Comparison of ENCODE assay signal across 23 mouse cellular contexts in the genomic region with DNA sequence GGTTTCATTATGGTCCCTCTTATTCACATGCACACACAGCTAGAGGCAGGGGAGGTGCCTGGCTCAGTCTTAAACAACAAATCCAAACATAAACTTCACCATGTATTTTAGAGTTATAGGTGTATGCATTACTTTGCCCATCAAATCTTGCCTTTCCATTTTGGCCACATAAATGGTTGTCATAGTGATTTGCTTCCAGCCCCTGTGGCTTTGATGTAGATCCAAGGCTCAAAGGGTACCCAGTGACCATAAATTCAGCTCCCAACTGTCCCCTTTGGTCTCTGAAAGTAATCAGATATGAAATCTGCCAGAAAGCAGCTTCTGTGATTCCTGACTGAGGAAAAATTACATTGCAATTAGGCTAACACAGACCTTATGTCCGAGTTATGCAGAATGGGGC.
DNase-seq lines count a peak whose midpoint lies in the region; ATAC-seq lines count a peak whose summit lies in the region.
"Had no signal": no experiment of that assay in that cellular context is flagged by ENCODE, and none has a peak within 500 bp of the region (broad histone marks: within the 10 kb centered on the region; RNA-seq: fewer than 3 reads in every experiment).

No protein-coding gene starts in this region.

- H3K27ac ChIP-seq in intestine, embryonic 14.5 days (ENCODE audit: low read depth): no peak overlapping the region
- no peak overlapping the region for H3K27ac ChIP-seq in intestine, embryonic 16.5 days (ENCODE audit: low read length)
- no peak overlapping the region for H3K27ac ChIP-seq in embryonic facial prominence, embryonic 13.5 days
- no peak overlapping the region for H3K27ac ChIP-seq in forebrain, embryonic 12.5 days
- H3K27ac ChIP-seq: embryonic facial prominence, embryonic 15.5 days; forebrain, embryonic 15.5 days; hindbrain, embryonic 10.5 days; hindbrain, embryonic 13.5 days had no signal

- H3K4me1 ChIP-seq in intestine, embryonic 14.5 days (replicated peaks; ENCODE audit: control insufficient read depth, insufficient read depth, low read length): no peaks in the 10 kb centered on the region
- no peaks in the 10 kb centered on the region for H3K4me1 ChIP-seq in intestine, embryonic 16.5 days (ENCODE audit: control insufficient read depth, insufficient read depth, low read length)
- peaks cover 5% of the 10 kb centered on the region for H3K4me1 ChIP-seq in embryonic facial prominence, embryonic 13.5 days
- H3K4me1 ChIP-seq in forebrain, embryonic 12.5 days: peaks cover 8% of the 10 kb centered on the region
- H3K4me1 ChIP-seq: embryonic facial prominence, embryonic 15.5 days had no signal

- 70% methylated on average over 1 of the region's 1 CpGs for WGBS in intestine, embryonic 14.5 days
- 65% methylated on average over 1 of the region's 1 CpGs for WGBS in intestine, embryonic 16.5 days
- 36% methylated on average over 1 of the region's 1 CpGs for WGBS in embryonic facial prominence, embryonic 13.5 days
- 89% methylated on average over 1 of the region's 1 CpGs for WGBS in forebrain, embryonic 12.5 days

- no peaks in the 10 kb centered on the region for H3K36me3 ChIP-seq in intestine, embryonic 14.5 days (ENCODE audit: control insufficient read depth, insufficient read depth, low read length)
- no peaks in the 10 kb centered on the region for H3K36me3 ChIP-seq in intestine, embryonic 16.5 days (ENCODE audit: control insufficient read depth, insufficient read depth, low read length)
- H3K36me3 ChIP-seq in embryonic facial prominence, embryonic 13.5 days: no peaks in the 10 kb centered on the region
- H3K36me3 ChIP-seq in forebrain, embryonic 12.5 days (replicated peaks): no peaks in the 10 kb centered on the region
- H3K36me3 ChIP-seq: embryonic facial prominence, embryonic 15.5 days; forebrain, embryonic 15.5 days; hindbrain, embryonic 10.5 days; hindbrain, embryonic 13.5 days had no signal

- no peak overlapping the region for H3K4me3 ChIP-seq in intestine, embryonic 14.5 days (ENCODE audit: low read depth, low read length)
- H3K4me3 ChIP-seq in intestine, embryonic 16.5 days (ENCODE audit: low read length): no peak overlapping the region
- H3K4me3 ChIP-seq in embryonic facial prominence, embryonic 13.5 days: no peak overlapping the region
- H3K4me3 ChIP-seq in forebrain, embryonic 12.5 days (replicated peaks): no peak overlapping the region
- H3K4me3 ChIP-seq: embryonic facial prominence, embryonic 15.5 days; forebrain, embryonic 15.5 days; hindbrain, embryonic 10.5 days; hindbrain, embryonic 13.5 days had no signal

- H3K4me2 ChIP-seq in intestine, embryonic 14.5 days (ENCODE audit: low read length): no peak overlapping the region
- H3K4me2 ChIP-seq in intestine, embryonic 16.5 days (ENCODE audit: low read depth, low read length): no peak overlapping the region
- H3K4me2 ChIP-seq in embryonic facial prominence, embryonic 13.5 days: 0 out of 2 replicates have a peak overlapping the region, but pooled peaks have one; percentile 9
- H3K4me2 ChIP-seq in forebrain, embryonic 12.5 days: no peak overlapping the region
- H3K4me2 ChIP-seq: embryonic facial prominence, embryonic 15.5 days; forebrain, embryonic 15.5 days; heart, embryonic 11.5 days; hindbrain, embryonic 13.5 days had no signal

- no peaks in the 10 kb centered on the region for H3K27me3 ChIP-seq in intestine, embryonic 14.5 days (replicated peaks; ENCODE audit: control insufficient read depth, insufficient read depth, low read length)
- no peaks in the 10 kb centered on the region for H3K27me3 ChIP-seq in intestine, embryonic 16.5 days (replicated peaks; ENCODE audit: control insufficient read depth, insufficient read depth, low read length)
- H3K27me3 ChIP-seq in embryonic facial prominence, embryonic 13.5 days: no peaks in the 10 kb centered on the region
- no peaks in the 10 kb centered on the region for H3K27me3 ChIP-seq in forebrain, embryonic 12.5 days
- H3K27me3 ChIP-seq: embryonic facial prominence, embryonic 15.5 days; forebrain, embryonic 15.5 days had no signal

- H3K9me3 ChIP-seq in intestine, embryonic 14.5 days (ENCODE audit: control insufficient read depth, low read length): no peaks in the 10 kb centered on the region
- H3K9me3 ChIP-seq in intestine, embryonic 16.5 days (ENCODE audit: control insufficient read depth, low read length): no peaks in the 10 kb centered on the region
- H3K9me3 ChIP-seq in embryonic facial prominence, embryonic 13.5 days: no peaks in the 10 kb centered on the region
- H3K9me3 ChIP-seq in forebrain, embryonic 12.5 days: no peaks in the 10 kb centered on the region
- H3K9me3 ChIP-seq: embryonic facial prominence, embryonic 15.5 days; forebrain, embryonic 15.5 days; hindbrain, embryonic 10.5 days; hindbrain, embryonic 13.5 days had no signal

- no peak for ATAC-seq in intestine, embryonic 14.5 days (replicated peaks; ENCODE audit: low FRiP score, low TSS enrichment, low read depth)
- no peak for ATAC-seq in intestine, embryonic 16.5 days
- ATAC-seq in embryonic facial prominence, embryonic 13.5 days (ENCODE audit: insufficient number of reproducible peaks, insufficient read depth, low FRiP score, low TSS enrichment, low read depth): no peak
- no peak for ATAC-seq in forebrain, embryonic 12.5 days (ENCODE audit: low FRiP score)
- ATAC-seq: CD4-positive, CD25-positive, alpha-beta regulatory T cell, adult 4 months; forebrain, embryonic 15.5 days; hindbrain, embryonic 16.5 days; intestine, postnatal 0 days had no signal

- no peak overlapping the region for H3K9ac ChIP-seq in intestine, embryonic 14.5 days (ENCODE audit: low read length)
- H3K9ac ChIP-seq in intestine, embryonic 16.5 days (ENCODE audit: low read depth, low read length): no peak overlapping the region
- no peak overlapping the region for H3K9ac ChIP-seq in embryonic facial prominence, embryonic 13.5 days
- H3K9ac ChIP-seq in forebrain, embryonic 12.5 days: no peak overlapping the region
- H3K9ac ChIP-seq: embryonic facial prominence, embryonic 15.5 days; forebrain, embryonic 15.5 days; hindbrain, embryonic 13.5 days had no signal

- peak; percentile 21 for DNase-seq in embryo, embryonic 10.5 days (ENCODE audit: low spot score)
- no peak for DNase-seq in embryo, embryonic 11 days
- peak; percentile 13 for DNase-seq in intestine, embryonic 14.5 days (ENCODE audit: low spot score)
- DNase-seq in forelimb bud, embryonic 11.5 days (ENCODE audit: low read depth, low spot score): peak; percentile 40
- DNase-seq: adrenal gland, adult 2 months; adrenal gland, postnatal 14 days; cerebellum, adult 11 months; cerebellum, adult 9-10 months; cerebellum, postnatal 36 days; gastrocnemius, postnatal 10 days; gastrocnemius, postnatal 36 days; kidney, adult 8-10 months had no signal
